Mouse (Mus musculus) stomach, postnatal 0 days (tissue): ENCODE measurements around the gene Arhgap40.

Experiments
- CTCF ChIP-seq: IDR thresholded peaks from 2 replicates; pipeline ENCODE4 v1.5.1; 2016; ENCODE audit warnings: antibody characterized with exemption, low read depth, mild to moderate bottlenecking, moderate library complexity
- EP300 ChIP-seq: optimal IDR thresholded peaks from 2 replicates; pipeline ENCODE3; 2016; ENCODE audit warnings: antibody characterized with exemption

DNA sequence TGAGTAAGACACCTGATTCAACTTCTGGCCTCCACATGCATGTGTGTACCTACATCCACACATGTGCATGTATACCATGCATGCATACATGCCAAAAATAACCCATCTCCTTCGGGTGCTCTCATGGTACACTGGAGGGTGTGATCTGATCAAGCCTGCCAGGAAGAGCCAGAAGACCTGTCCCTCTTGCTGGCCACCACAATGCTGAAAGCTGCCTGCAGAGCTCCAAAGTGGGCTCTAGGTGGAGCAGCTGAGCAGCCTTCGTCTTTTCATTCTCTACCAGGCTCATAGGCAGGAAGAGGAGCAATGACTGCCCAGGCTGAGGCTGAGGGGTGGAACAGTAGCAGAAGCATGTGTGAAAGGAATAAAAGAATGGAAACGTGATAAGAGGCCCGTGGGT is 21.5 kb downstream of the Arhgap40 start:
- TF ChIP-seq CTCF (peak; percentile 85), EP300 (no peak)
